Mouse (Mus musculus) cerebellum, adult 11 months (tissue): ENCODE results near the gene Sec24d.

ENCODE experiments used
- DNase-seq: peaks from one replicate; pipeline ENCODE4 v3.0.0; 2022

Gene Sec24d

GRCm38 (mm10) chr3:123413173-123413572, 145.9 kb downstream of the Sec24d start:
- DNase-seq: no peak
